Mouse (Mus musculus): ENCODE measurements at regions not wholly inside any gene's neighbourhood (a gene's known extent, or its start where the extent isn't known, plus 50 kb on each side); places are given as distances from the start of the nearest gene placed in this dataset.

- TF ChIP-seq CTCF (IDR thresholded peaks at IDR 0.05; ENCODE audit: control insufficient read depth, insufficient read depth, insufficient read length) (no peak), MYOG (IDR thresholded peaks at IDR 0.05; ENCODE audit: control insufficient read depth, extremely low read depth, insufficient read length) (no peak), FOSL1 (IDR thresholded peaks at IDR 0.05; ENCODE audit: insufficient read depth, low read length, poor library complexity, severe bottlenecking) (no peak), USF1 (IDR thresholded peaks at IDR 0.05; ENCODE audit: low read depth) (no peak), CEBPB (IDR thresholded peaks at IDR 0.05; ENCODE audit: low read depth) (no peak), MAX (IDR thresholded peaks at IDR 0.05) (no peak)
Measured at GRCm38 (mm10) chr7:90062874-90063273, 67.1 kb upstream of the Picalm start.

Measured in C2C12 (cell line).